Mouse (Mus musculus): ENCODE results near the gene Sorl1.

DNA sequence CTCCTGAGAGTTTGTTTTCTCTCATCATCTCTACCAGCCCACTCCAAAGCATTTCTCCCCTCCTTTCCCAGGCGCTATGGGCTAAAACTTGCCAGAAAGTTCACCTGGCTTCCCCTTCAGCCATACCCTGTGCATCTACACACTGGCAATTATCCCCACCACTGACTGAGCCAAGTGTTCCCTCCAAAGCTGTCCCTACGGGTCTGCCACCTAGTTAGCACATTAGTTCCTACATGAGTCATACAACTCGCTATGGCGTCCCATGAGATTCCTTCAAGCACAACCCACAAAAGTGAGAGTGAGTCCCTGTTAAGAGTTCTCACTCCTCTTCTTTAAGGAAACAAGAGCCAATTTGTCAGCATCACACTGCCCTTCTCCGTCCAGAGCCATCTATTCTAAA lies 54.6 kb downstream of the Sorl1 start:
- TF ChIP-seq CTCF (IDR thresholded peaks at IDR 0.05; ENCODE audit: low read depth), result no peak
- no peak for TF ChIP-seq EP300 (optimal IDR thresholded peaks at IDR 0.05)

All from stomach, postnatal 0 days (tissue).